Mouse (Mus musculus): ENCODE results near the gene Acsf2.
"Not testable (repeated sequence)": the region's sequence is repeated elsewhere in the genome, so short reads cannot be mapped to it uniquely, and the experiment has no call there.

The Acsf2 gene

DNA sequence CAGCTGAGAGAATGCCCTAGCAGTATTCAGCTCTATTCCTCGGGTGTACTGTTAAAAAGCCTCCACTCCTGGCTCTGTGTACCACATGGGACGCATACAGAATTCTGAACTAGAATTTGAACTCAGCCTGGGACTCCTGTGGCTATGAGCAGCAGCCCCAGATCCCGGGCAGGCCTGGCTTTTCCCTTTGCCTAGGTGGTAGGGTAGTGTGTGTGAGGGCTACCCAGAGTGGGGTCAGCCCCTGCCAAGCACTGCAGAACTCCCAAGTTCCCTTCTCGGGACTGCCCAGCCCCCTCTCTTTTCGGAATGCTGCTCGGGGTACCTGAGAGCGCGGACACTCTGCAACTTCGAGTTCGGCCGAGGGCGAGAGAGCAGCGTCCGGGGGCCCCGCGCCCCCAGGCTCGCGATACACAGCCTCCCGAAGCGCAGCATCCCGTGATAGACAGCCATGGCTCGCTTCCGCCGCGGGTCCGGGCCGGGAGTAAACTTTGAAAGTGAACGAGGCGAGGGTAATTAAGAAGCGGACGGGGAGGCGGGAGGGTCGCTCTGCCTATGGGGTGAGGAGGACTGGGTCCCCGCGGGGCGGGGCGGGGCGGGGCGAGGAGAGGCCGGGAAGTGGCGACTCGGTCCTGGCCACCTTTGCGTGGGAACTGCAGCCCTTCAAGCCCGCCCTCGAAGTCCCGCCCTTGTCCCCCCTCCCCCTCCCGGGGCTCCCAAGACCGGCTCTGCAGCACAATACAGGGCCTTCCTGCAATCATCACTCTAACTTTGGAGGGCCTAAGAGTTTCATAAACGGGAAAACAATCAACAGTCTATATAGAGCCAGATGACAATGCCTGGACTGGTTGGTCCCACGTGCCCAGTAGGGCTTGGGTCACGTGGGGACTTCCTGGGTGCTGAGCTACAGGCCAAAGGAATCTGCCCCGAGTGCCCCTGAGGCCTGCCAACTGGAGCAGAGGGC is at the start of gene Acsf2:
TSS of gene Acsf2 (minus strand) at position 551 of the 961 bp plus-strand sequence.
- DNase-seq (ENCODE audit: low read depth, low spot score): peak; percentile 53

DNA sequence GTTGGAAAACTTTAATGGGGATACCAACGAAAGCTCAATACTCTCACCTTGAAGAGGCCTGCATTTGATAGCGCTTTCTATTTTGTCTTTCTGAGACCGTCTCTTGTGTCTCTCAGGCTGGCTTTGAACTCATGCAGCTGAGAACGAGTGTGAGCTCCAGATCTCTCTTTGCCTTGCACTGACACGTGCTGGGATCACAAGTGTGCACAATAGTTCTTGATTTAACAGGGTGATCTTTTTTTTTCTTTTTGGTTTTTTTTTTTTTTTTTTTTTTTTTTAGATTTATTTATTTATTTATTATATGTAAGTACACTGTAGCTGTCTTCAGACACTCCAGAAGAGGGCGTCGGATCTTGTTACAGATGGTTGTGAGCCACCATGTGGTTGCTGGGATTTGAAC is 49.6 kb upstream of the Acsf2 start:
- DNase-seq (ENCODE audit: low read depth, low spot score): not testable (repeated sequence)

DNA sequence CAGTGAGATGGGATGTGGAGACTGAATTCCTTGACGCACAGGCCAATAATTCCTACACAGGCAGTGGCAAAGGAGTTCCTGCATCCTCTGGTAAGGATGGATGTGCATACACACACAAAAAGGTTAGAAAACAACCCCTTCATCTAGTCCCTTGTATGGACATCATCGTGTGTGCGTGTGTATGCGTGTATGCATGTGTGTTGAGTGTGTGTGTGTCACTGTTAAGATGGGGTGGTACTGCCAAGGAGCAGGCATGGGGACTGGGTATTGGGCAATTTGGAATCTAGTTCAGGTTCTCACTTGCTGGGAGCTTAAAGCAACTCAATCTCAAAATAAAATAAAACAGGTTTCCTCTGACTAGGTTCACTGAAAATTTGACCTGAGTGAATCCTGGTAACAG is 44.8 kb upstream of the Acsf2 start:
- no peak for DNase-seq (ENCODE audit: low read depth, low spot score)

DNA sequence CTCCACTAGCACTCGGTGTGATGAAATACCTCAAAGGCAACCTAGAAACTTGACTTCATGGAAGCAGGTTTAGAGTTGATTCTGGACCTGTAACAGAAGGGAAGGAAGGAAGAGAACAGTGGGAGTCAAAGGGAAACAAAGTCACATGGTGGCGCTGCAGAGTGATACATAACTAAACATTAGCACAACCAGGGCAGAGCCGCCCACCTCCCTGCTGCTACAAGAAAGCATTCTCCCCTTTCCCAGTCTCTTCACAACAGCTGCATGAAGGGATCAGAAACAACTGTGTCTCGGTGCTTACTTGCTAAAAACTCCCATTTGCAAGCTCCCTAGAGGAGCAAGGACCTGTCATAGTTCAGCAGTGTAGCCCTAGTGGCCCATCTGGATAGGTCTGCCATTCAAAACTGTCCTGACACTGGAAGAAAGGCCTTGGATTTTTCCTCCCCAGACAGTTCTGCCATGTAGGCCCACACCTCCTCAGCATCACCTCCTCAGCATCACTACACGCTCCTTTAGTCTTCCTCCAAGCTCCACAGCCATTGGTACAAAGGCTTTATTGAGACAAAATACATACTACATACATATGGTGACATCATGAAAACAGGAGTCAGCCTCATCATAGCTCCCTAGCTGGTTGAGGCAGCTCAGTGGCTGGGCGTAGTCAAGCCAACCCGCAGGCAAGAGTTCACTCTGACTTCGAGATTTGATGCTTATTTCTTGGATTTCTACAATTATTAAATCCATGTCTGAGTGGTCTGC is 43.0 kb upstream of the Acsf2 start:
- DNase-seq (ENCODE audit: low read depth, low spot score): no peak

DNA sequence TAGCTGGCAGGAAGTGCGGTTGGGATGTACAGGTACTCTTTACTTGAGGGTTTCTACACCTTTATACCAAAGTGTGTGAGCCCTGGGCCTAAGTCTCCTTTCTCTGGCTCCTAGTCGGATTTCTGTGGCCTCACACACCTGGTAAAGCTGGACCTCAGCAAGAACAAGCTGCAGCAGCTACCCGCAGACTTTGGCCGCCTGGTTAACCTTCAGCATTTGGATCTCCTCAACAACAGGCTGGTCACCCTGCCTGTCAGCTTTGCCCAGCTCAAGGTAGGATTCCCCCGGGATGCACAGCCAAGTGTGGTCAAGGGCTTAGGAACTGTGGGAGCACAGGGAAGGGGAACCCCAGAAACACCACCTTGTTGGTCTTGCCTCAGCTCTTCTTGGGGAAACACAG is 32.8 kb upstream of the Acsf2 start:
- DNase-seq (ENCODE audit: low read depth, low spot score): no peak

DNA sequence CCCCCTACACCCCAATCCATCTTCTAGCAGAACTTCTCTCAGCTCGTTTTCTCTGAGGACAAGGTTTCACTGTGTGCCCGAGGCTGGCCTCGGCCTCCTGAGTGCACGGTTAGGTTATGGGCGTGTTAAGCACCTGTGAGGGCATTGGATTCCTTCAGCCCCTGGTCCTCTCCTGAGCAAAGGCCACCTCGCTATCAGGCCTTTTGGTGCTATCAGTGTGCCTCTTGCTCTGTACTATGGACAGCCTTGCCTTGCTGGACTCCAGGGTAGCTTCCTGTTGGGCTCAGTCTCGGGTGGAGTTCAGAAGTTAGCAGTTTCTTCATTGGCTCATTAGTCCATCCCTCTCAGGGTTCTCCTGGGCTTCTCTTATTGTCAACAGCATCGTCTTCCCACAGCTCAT is 31.3 kb upstream of the Acsf2 start:
- DNase-seq (ENCODE audit: low read depth, low spot score): no peak

DNA sequence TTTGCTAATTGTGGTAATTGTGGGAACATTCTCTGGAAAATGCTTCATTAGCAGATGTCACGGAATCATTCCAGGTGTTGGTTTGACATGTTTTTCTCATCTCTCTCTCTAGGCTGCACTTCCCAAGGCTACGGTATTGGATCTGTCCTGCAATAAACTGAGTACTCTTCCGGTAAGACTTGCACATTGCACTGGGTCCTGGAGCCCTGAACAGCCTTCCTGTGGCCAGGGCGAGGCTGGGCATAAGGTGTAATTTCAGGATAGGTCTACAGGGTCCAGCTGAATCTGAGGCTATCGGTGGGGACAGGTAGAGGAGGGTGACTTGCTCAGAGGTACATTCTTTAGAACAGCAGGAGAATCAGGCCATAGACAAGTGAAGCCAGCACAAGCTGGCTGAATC is 30.3 kb upstream of the Acsf2 start:
- no peak for DNase-seq (ENCODE audit: low read depth, low spot score)

DNA sequence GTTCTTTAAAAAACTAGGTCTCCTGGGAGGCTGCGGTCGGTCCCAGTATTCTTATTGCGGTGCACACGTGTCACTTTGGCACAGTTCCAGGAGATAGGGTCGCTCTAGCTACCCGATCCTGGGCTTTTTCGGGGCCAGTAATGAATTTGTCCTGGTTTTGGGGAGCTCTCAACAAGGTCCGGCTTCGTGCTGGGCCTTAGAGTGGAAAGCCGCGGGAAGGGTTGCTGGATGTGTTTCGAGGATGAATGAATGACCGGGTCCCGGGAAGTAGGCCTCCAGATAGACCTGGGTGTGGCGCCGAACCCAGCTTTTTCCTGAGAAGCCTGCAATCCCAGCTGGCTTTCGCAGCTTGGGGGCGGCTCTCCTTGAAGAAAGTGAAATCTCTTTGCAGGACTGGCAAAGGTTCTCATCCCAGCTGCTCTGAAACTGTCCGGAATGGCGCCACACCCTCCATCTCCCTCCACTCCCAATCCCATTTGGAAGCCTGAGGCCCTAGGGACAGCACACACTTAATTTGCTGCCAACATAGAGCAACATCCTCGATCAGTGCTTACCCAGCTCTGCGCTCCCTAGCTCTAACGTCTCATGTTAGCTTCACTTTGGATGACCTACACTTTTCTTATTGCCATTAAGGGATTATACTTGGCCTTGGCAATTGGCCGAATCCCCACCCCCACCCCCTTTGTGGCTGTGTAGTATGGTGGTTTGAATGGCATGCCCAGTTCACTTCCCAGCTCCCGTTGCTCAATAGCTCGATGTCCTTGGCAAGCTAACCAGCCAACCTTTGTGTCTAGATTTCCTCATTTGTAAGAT is 28.7 kb upstream of the Acsf2 start:
- peak; percentile 33 for DNase-seq (ENCODE audit: low read depth, low spot score)

DNA sequence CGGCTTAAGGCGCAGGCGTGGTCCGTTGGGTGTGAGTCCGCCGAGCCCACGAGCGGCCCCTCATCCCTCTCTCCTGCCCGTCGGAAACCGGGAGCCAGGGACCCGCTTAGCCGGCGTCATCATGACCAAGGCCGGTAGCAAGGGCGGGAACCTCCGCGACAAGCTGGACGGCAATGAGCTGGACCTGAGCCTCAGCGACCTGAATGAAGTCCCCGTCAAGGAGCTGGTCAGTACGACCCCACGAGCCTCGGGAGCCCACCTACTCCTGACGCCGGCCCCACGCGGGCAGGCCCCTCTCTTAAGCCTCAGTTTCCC is 28.2 kb upstream of the Acsf2 start:
- no peak for DNase-seq (ENCODE audit: low read depth, low spot score)

DNA sequence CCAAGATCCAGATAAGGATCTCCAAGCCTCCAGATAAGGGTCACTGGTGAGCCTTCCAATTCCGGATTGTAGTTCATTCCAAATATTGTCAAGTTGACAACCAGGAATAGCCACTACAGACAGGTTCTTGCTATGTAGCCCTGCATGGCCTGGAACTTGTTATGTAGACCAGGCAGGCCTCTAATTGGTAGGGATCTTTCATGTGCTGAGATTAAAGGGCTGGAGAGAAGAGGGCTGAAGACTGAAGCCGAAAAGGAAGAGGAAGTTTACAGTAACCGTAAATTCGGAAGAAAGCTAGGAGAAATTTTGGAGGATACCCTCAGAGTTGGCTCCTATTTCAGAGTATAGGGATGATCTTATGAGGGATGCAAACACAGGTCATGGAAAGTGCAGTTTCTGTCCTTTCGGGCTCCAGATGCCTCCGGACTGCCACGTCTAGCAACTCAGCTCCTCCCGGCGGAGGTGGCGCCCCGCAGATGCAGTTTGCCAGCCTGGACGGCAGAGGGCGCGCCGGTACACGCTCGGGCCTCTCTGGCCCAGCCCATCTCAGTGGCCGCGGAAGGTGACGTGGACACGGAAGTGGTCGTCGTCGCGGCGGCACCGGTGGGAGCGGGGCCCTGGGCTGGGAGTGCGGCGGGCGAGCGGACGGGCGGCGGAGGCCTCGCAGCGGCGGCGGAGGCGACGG is 27.7 kb upstream of the Acsf2 start, which contains the start of gene Lrrc59:
TSS of gene Lrrc59 (plus strand) at position 569 of the 685 bp plus-strand sequence.
- DNase-seq (ENCODE audit: low read depth, low spot score): peak; percentile 86

DNA sequence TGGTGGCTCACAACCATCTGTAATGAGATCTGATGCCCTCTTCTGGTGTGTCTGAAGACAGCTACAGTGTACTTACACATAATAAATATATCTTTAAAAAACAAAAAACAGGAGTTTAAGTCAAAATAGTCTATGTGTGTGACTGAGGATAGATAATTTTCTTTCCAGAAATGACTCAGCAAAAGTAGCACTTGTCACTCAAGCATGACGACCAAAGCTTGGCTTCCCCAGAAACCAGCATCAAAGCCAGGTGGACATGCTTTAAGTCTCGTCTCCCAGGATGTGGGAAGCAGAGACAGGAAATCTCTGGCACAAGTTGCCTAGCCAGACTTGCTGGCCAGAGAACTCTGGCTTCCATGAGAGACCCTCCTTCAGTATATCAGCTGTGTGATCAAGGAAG is 20.5 kb upstream of the Acsf2 start:
- no peak for DNase-seq (ENCODE audit: low read depth, low spot score)

DNA sequence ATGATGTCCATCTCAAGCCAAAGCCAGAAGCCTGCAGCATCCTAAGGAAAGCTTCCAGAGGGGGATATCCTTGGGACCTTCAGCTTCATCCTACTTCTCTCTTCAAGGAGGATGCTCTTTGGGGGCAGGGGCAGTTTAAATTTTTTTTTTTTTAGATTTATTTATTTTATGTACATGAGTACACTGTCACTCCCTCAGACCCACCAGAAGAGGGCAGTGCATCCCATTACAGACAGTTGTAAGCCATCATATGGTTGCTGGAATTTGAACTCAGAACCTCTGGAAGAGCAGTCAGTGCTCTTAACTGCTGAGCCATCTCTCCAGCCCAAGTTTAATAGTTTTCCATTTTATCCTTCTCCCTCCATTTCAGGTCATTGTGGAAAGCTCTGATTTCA is 19.8 kb upstream of the Acsf2 start:
- DNase-seq (ENCODE audit: low read depth, low spot score): no peak

DNA sequence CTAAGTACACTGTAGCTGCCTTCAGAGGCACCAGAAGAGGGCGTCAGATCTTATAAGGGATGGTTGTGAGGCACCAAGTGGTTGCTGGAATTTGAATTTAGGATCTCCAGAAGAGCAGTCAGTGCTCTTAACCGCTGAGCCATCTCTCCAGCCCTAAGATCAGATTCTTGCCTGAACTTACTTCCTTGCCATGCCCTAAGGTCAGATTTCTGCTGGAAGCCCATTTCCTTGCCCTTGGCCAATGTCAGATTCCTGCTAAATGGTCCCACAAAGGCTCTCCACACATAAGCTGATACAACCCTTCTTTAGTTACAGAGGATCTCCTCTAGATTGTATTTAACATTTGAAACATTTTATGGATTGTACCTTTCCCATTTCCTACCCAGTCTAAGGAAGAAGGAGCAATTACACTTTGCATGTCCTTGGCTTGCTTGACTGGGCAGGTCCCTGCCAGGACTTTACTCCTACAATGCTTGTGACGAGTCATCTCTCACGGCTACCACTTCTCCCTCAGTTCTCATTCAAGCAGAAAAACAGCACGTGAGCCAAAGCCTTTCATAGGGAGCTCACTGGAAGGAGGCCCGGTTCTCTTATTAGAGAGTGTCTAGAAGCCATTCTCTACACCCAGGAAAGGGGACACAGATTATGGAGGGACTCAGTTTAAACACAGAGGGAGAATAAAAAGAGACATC is 19.2 kb upstream of the Acsf2 start:
- DNase-seq (ENCODE audit: low read depth, low spot score): no peak

DNA sequence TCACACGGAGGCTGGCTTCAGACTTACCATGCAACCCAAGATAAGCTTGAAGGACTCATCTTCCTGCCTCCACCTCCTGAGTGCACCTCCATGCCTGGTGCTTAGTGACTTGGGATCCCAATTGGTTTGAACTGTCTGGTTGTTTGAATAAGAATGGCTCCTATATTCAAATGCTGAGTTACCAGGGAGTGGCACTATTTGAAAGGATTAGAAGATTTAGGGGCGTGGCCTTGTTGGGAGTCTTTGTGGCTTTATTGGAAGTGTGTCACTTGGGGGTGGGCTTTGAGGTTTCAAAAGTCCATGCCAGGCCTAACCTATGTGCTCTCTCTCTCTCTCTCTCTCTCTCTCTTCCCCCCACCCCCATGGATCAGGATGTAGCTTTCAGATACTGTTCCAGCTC is 16.0 kb upstream of the Acsf2 start:
- DNase-seq (ENCODE audit: low read depth, low spot score): no peak

DNA sequence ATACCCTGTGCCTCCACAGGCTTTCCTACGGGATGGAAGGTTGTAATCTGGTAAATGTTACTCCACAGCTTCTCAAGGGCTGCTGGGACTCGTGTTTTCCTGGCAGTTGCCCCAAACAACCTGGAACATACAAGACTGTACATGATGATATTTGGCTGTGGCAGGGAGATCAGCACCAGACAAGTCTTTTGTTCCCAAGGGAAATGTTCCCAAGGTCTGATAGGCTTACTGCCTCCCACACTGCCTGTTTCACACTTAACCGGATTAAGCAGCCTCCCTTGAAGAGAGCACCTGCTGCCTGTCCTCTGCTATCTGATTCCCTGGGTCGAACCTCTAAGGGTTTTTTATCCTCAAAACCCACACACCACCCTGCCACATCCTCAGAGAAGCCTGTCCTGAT is 13.8 kb upstream of the Acsf2 start:
- no peak for DNase-seq (ENCODE audit: low read depth, low spot score)

DNA sequence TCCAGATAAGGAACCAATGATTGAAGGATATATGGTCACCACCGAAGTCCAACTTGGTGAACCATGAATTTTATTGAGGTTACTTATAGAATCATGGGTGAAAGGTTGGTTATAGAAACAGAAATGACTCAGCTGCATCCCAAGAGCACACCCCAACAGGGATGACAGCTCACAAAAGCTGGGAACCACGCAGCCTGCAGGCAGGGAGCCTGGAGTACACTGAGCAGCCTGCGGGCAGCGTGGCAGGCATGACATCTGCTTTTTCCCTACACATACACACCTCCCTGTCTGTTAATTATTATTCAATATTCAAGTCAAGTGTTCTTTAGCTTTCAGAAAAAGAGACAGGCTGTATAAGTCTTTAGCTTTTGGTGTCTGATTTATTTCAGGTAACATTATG is 12.9 kb upstream of the Acsf2 start:
- no peak for DNase-seq (ENCODE audit: low read depth, low spot score)

DNA sequence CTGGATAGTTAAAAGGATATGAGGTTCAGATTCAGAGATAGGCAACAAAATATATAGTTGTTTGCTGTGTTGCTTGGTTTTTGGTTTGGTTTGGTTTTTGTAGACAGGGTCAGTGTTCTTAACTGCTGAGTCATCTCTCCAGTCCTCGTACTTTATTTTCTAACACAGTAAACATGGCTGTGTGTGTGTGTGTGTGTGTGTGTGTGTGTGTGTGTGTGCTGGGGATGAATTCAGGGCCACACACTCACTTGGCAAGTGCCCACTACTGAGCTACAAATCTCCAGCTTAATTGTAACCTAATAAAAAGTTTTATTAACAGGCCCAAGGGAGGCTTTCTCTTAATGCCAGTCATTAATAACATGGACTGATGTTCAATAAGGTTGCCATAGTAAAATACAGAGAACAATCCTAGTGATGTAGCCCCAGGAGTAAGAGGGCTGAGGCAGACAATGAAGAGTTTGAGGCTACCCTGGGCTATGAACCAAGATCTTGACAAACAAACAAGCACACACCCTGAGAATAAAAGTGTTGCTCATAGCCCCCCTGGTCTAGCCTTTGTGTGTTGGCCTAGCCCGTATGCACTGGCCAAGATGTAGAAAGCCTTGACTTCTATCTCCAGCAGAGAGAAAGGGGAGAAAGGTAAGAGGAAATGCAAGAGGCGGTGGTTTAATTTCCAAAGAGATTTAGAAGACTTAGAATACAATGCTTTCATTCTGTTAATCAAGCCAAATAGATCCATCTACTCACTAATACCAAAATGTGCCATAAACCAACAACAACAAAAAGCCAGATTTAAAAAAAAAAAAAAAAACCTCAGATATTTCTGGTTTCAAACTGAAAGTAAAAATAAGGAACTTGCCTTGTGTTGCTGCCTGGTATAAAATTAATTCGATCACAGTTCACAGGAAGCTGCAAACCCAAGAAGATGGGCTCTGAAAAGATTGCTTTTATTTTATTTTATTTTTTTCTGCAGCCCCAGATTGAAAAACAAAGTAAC is 9.4 kb upstream of the Acsf2 start:
- no peak for DNase-seq (ENCODE audit: low read depth, low spot score)

DNA sequence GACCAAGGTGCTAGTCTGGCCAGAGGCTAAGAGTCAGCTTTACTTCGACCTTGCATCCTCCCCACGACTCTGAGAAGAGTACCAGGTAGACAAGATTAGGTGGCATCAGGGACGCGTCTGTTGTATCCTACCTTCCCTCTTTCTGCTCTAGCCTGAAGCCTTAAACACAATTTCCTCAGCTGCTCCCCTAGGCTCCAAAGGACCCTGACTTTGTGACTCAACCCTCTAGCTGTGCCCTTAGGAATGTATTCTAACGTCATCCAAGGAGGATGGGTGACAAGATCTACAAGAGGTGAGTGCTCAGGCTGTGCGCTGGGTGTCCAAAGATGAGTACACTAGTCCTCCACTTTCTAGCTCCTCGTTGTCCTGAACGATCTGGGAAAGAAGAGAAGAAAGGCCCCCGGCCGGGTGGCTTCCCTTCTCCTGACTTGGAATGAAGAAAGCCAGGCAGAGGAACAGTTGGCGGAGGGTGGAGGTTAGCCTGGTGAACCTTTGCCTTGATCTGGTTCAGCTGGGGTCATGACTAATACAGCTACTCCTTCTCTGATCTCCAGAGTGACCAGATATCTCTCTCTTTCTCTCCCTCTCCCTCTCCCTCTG is 785 bp upstream of the Acsf2 start:
- no peak for DNase-seq (ENCODE audit: low read depth, low spot score)

DNA sequence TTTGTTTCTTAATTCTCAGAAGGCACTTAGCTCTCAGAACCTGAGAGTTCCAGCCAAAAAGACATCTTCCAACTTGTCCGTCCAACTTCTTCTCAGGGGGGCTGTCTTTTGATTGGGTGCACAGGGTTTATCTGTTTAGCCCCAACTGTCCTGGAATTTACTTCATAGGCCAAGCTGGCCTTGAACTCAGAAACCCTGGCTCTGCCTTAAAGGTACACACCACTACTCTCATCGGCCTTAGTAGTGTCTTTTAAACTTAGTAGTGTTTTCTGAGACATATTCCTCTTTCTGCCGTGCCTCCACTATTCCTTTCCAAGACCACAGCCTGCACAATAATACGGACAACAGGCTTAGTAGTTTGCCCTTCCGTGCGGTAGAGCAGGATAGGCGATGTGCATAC is 1.2 kb downstream of the Acsf2 start:
- no peak for DNase-seq (ENCODE audit: low read depth, low spot score)
